Mouse (Mus musculus) frontal cortex, postnatal 36 days (tissue): ENCODE results near the gene Dennd2c.
A peak's percentile ranks its signal among the peaks of the same experiment; 100 is the strongest.

ENCODE experiments used
- DNase-seq, 2 experiments: peaks; one replicate each; pipeline ENCODE4 v3.0.0; 2022; ENCODE audit warnings: low spot score in 2 of 2

Gene Dennd2c

DNA sequence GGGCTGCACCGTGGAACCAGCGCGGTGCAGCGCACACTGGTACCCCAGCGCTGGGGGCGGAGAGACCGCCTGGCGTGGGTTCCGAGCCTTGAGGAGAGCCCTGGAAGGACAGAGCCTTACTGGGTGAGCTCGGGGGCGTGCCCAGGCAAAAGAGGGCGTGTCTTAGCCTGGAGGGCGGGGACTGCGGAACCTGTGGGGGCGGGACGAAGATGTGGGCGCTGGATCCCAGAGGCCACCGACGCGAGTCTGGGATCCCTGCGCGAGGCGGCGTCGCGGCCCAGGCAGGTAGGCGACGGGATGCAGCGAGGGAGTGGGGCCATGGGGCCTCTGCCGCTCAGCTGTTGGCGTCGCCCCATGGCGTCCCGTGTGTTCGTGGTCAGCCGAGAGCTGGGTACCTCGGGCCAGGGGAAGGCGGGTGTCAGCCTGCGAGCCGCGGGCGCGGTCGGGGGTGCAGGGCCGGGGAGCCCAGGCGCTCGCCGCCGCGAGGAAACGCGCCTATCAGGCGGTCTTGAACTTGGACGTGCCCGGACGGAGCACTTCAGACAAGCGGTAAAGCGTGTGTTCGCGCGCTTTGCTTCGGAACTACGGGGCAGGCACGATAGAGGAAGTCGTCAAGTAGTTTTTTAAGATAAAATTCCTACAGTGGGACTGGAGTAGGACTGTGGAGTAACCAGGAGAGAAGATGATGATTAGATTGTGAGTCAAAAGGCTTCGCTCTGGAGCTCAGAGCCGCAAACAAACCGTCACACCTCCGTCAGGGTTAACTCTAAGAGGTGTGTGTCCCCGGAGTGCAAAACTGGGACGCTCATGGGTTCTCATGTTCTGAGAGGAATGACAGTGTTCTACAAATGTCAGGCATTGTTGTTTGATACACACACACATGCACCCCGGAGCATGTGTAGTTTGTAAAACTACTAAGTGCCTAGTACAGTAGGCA is at the start of gene Dennd2c:
TSS of gene Dennd2c (plus strand) at position 151 of the 937 bp plus-strand sequence.
- DNase-seq: peak; percentile 66 to 72

DNA sequence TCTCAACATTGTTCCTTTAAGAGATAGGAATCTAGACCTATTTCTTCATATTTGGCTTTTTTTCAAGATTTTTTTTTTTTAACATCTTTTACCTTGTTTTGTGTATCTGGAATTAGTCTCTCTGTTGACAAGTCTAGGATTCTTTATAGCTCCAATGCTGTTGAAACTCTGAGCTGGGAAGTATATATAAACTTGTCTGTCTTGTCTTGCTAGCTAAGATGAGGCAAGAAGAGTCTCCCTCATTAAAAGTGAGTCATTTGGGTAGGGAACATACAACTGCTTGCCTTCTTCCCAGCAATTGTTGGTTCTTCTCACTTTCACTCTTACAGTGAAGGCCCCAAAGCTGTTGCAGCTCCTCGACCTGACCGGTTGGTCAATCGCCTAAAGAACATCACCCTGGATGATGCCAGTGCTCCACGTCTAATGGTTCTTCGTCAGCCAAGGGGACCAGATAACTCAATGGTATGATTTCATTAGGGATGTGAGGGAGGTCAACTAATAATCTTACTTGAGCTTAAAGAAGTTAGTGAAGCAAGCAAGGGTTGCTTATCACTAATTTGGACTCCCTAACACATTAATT is 46.3 kb upstream of the Dennd2c start:
- DNase-seq: no peak

DNA sequence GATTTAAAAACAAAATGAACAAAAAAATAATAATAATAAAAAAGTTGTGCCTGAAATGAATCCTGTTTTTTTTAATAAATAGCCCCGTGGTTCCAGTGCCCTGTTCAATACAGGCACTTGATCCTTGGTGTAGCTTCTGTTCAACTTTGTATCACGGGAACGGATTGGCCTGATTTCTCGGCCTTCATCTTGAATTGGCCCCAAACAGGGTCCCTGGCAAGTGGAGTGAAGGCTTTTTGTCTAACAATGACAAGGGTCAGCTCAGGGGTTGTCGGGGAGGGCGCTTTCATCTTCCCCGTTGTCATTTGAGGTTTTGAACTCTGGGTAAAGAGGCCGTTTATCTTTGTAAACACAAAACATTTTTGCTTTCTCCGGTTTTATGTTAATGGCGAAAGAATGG is 44.7 kb upstream of the Dennd2c start:
- DNase-seq: no peak

DNA sequence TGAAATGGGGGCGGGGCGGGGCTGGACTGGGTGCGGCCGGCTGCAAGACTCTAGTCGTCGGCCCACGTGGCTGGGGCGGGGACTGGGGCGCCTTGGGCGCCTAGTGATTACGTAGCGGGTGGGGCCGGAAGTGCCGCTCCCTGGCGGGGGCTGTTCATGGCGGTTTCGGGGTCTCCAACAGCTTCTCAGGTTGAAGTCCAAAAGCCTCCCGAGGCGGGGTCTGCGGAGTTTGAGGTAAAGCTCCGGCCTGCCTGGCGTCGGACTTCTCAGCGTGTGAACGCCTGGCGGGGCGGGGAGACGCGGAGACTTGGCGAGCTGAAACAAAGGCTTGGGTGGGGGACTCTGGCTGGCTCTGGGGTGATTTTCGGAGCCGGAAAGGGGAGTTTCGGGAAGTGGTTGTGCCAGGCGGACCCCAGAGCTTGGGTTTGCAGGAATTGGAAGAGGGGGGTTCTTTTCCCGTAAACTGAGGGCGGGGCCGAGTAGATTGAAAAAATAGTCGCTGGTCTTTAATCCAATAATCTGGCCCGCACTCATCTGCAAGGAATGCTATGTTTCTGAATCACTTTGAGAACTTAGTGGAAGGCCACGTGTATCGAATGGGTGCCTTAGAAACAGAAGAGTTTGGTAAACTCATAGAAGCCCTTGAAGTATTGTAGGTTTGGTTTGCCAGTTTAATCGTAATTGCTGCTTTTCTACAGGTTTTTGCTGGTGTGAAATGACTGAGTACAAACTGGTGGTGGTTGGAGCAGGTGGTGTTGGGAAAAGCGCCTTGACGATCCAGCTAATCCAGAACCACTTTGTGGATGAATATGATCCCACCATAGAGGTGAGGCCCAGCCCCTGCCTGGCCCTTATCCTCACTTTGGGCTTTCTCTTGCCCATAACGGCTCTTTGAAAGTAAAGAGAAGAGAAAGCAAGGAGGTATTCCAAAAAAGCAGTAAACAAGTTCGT is 43.9 kb upstream of the Dennd2c start, which contains the start of gene Nras:
TSS of gene Nras (plus strand) at position 79 of the 951 bp plus-strand sequence.
- peak; percentile 94 for DNase-seq

DNA sequence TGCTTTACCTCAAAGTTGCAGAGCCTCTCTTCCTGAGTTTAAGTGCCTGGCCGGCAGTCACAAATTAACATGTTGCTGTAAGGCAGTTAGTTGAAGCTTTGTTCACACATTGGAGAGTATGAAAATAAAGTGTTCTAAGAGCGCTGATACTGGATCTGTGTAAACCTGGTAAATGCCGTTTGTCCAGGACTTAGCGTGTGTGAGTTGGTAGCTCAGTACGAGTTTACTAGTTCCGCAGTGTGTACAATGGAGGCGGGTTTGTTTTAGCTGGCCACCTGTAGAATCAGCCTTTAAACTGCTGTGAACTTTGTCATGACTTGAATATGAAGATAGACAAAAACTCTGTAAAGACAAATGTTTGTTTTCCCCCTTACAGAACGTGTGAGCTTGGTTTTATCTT is 35.5 kb upstream of the Dennd2c start:
- no peak for DNase-seq

DNA sequence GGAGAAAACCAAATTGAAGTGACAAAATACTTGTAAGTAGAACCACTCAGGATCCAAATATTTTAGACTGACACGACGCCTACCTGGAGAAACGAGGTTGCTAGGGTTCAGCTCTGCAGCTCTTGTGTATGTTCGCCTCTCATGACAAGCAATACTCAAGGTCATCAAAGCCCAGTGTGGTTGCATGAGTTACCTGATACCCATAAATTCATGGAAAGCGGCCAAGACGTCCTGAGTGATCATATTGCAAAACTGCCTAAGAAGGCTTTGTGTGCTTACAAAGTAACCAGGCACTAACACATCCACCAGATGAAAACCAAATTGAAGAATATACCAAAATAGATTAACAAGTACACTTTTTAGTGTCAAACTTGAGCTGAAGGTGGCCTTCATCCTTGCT is 33.4 kb upstream of the Dennd2c start:
- DNase-seq: no peak

DNA sequence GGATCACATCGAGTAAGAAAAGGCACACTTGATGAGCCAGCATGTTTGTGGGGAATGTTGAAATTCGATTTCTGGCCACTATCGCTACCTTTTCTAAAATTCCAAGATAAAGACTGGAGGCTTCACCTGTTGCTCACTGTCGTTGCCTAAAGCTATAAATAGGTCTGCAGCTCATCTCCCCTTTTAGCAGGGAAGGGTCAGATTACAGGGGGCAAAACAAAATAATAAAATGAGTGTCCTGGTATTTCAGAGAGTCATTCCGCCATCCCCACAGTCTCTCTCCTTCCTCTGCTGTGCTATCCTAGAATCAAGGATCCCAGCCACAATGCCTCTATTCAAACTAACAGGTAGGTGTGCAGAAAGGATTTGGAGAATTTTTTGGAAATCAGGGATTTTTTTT is 28.6 kb upstream of the Dennd2c start, which contains the start of gene Ampd1:
TSS of gene Ampd1 (plus strand) at position 244 of the 400 bp plus-strand sequence.
- no peak for DNase-seq

DNA sequence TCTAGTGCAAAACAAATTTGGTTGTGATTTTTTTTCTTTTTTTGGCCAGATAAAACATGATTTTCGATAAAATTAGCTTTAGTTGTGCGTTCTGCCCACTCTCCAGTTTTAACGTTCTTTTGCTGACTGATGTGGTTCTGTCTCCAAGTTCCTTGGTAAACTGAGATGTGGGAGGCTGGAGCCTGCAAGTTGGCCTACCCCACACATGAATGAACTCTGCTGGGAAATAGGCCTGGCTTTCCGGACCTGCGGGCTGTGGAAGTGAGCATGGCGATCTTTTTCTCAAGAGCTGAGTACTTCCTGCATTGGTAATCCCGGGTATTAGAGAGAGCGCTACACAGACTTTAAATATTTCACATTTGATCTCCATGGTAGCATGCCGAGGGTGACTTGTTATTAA is 26.5 kb upstream of the Dennd2c start:
- no peak for DNase-seq

DNA sequence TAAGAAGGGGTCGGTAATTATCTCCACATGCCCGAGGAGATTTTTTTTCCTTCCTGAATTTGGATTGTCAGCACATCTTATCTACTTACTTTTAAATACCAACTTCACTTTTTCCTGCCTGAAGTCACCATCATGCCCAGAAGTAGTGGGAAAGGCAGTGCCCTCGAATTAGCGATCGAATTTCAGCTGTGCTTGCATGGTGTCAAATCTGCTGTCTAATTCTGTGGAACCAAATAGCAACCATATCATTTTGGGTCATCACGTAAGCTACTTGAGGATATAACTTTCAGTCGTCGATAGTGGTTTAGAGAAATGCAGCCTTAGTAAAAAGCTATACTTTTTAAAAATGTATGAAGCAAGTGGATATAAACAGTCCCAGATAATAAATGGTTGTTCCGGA is 25.9 kb upstream of the Dennd2c start:
- no peak for DNase-seq

DNA sequence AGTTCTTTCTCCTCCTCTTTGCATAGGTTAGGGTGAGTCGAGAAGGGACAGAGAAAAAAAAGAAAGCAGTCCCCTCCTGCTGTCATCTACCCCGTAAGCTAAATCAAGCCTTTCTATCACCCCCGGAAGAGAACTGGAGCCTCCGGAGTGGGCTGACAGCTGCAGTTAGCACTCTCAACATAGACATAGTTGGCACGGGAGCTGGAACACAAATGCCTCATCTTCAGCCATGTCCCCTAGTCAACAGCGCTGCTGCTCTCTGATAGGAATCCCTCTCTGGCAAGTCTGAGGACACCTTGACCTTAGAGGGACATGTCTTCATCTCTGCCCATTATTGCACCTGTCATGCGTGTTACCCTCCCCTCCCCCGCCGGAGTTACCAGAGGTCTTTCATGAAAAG is 23.1 kb upstream of the Dennd2c start:
- DNase-seq: peak; percentile 31 to 52

DNA sequence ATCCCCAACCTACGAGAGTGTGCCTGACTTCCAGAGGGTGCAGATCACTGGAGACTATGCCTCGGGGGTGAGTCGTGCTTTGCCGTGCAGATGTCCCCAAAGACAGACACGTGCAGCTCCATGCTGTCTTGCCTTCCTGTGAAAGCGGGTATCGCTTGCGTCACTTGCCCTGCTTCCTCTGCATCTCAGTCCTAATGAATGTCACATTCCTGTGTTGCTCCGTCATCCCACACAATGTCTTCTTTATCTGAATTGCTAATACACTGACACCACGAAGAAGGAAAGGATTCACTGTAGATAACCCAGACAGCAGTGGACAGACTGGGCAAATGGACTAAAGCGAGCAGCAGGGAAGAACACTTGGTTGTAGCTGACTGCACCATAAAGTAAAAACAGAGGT is 21.4 kb upstream of the Dennd2c start:
- DNase-seq: no peak

DNA sequence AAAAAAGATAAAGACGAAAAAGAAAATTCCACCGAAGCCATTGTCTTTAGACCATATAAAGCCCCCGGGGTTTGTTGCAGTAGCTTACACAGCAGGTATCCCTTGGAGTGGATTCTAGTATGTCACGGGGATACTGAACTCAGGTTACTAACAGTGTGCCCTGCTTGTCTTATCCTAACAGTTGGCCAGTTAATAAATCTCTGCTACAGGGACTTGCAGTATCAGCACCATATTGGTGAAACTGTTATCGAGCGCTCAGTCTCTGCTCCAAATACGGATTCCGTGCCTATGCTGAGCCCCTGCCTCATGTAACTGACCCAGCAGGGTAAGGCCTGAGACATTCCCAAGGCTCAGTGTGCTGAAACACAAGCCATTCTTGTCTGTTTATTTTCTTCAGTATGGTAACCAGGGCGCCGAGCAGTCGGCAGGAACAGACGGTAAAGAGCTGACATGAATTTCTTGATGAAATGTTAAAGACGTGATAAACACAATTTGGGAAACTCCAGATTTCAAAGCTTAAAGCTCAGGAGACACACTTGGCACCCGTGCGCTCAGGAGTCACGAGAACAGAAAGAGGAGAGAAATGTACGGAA is 20.4 kb upstream of the Dennd2c start:
- DNase-seq: no peak

DNA sequence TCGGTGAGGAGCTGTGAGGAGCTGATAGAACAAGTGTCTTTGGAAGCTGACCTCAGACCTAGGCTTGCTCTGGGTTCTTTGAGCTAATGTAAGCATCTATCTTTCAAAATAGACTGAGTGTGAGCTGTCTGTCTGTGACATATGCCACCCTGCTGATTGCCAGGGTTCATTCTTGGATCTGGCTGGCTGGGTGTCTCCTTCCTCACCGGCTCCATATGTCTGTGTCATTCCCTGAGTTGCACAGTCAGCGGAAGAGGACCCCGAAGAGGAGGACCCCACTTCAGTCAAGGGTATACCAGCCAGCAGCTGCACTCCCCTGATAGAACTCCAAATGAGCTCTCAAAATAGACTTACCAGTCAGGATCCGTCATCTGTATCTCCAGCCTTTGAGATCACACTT is 19.6 kb upstream of the Dennd2c start:
- no peak for DNase-seq

DNA sequence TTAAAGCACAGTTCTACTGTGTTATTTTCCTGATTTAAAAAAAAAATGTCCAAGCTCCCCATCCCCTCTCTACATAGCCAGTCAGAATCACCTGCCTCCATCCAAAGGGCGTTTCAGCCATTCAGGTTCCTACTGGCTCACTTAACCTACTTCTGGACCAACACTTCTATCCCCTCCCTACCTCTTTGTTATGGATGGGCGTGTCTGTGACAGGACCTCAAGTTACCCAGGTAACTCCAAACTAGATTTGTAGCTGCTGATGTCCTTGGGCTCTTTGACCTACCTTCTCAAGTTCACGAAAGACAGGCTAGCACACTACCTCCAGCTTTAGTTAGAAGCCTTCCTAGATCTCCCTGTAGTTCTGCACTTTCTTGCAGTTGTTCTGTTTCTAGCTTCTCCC is 16.4 kb upstream of the Dennd2c start:
- no peak for DNase-seq

DNA sequence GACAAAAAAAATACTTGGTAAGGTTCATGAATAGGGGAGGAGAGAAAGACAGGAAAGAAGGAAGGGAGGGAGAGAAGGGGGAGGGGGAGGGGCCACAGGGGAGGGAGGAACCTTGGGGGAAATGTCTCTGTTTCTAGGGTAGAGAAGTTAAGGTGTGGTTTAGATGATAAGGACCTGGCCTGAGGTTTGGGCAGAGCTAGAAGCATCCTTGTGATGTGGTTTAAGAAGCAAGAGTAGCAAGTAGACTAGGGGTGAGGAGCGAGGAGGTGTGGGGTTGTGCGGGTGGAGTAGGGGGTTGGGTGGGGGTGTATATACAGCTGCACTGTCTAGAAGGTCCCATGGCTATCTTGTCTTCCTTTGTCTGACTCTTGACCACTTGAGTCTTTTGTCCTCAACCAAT is 10.7 kb upstream of the Dennd2c start:
- DNase-seq: no peak

DNA sequence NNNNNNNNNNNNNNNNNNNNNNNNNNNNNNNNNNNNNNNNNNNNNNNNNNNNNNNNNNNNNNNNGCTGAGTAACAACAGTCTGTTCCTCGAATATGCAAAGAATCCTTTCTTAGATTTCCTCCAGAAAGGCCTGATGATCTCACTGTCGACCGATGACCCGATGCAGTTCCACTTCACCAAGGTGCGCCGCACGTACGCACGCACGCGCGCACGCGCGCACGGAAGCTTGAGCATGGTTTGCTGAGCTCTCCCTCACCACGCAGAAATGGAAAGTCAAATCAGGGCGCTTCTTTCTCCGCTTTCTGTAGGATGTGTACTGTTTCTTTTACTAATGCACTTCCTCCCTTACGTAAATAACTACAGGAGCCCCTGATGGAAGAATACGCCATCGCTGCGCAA is 3.7 kb upstream of the Dennd2c start:
- no peak for DNase-seq

DNA sequence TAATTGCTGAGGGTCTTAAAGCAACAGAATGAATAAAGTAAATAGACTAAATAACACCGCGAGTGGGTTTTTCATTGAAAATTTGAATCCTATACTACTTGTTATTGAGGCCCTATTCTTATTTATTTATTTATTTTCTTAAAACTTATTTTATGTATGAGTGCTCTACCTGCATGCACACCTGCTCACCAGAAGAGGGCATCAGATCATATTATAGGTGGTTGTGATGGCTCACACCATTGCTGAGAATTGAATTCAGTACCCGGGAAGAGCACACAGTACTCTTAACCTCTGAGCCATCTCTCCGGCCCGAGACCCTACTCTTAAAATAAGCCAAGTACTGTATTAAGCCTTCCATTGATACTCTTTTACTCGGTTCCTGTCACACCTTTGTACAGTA is 2.7 kb upstream of the Dennd2c start:
- DNase-seq: no peak

DNA sequence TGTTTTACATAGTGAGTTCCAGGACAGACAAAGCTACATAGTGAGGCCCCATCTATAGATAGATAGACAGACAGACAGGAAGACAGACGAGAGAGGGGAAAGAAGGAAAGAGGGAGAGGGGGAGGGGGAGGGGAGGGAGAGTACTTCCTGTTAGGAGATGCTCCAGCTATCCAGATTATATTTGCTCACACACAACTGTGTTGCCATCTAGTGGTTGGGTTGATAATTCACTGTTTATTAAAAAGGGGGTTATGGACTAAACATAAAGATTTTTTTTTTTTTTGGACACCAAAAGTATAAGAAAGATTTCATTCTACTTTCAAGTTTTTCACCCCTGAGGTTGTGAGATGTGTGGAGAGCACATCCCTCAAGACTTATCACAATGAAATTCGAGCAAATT is 1.7 kb upstream of the Dennd2c start:
- no peak for DNase-seq

DNA sequence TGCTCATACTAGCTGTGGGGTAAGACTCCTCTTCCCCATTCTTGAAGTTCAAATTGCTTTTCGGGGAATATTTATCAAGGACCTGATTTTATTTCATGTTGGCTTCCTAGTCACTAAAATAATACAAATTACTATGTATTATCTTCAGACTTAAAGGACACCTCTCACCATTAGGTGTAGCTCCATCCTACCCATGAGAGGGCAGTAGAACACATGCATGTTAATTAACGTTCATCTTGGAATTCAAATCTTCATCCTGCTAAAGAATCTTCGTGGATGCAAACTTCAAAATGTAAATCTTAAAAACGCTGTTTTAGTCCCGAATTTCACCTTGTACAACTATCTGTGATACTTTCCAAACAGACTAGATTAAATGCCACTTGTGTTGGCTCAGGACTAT is 1.2 kb upstream of the Dennd2c start:
- no peak for DNase-seq

DNA sequence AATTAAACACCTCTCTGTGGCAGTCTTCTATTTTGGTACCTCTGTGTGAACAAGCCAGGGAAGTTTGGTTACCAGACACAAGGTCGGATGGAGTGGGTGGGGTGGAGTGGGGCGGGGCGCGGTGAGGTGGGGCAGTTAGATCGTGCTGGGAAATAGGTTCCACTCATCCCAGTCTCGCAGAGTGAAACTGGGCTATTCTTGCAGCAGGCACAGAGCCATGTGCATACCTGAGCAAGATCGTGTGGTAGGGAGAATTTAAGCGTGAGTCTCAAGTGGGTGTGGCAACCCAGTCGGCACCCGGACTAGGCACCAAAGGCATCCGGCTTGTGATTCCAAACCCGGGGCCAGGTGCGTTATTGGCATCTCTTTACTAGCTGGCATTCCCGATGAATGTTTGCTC is 495 bp upstream of the Dennd2c start:
- no peak for DNase-seq

DNA sequence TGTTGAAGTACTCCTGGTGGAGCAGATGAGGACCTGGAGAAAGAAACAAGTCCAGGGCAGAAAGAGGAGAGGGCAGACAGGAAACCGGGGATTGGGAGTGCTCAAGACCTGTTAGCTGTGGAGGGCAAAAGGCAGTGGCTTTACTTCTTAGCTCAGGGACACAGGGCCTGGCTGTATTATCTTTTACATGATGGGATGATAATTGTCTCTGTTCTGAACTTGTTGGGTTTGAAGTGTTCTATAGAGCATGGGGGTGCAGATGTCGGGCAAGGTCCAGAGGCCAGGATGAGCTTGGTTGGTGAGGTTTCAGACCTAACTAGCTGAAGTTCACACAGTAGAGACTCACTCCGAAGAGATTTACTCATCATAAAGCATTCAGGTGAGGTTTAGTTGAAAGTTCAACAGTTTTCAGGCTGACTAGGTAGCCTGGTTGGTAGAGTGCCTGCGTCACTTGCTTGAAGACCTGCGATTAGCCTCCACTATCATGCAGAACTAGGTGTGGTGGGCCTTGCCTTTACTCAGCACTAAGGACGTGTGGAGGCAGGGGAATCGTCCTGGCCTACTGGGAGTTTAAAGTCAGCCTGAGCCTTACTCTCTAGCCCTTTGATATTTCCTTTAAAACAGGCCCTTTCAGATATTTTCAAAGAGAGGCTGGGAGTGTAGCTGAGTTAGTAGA is 5.3 kb downstream of the Dennd2c start:
- no peak for DNase-seq
